Mouse (Mus musculus) neural tube, embryonic 11.5 days (tissue): ENCODE results near the gene Gpat3. TPM values are rescaled to one million over a fixed set of nuclear protein-coding genes. Genes with fewer than 3 reads are reported as not detected.
A peak's percentile ranks its signal among the peaks of the same experiment; 100 is the strongest.

Experiments used
- ATAC-seq: fragments of 200-750 bp; cut with Nextera tagmentation; 2 replicates; pipeline ENCODE4 v1.8.0; 2017; ENCODE audit warnings: moderate number of reproducible peaks, mild to moderate bottlenecking, moderate TSS enrichment, moderate library complexity; ENCODE audit not compliant: insufficient read depth, low FRiP score, low TSS enrichment
- DNase-seq: peaks from one replicate; pipeline ENCODE4 v3.0.0-alpha.2; 2015; ENCODE audit warnings: low spot score
- H3K27ac ChIP-seq: fragments of 300-500 bp; sonication (generic); 2 replicates; pipeline ENCODE4 v1.5.1; 2014; ENCODE audit warnings: low read depth, mild to moderate bottlenecking, low read length
- H3K27me3 ChIP-seq: fragments of 300-500 bp; sonication (generic); 2 replicates; pipeline ENCODE4 v1.6.1; 2014; ENCODE audit warnings: mild to moderate bottlenecking, low read length, mixed read lengths; ENCODE audit not compliant: control insufficient read depth, insufficient read depth
- H3K36me3 ChIP-seq: fragments of 300-500 bp; sonication (generic); 2 replicates; pipeline ENCODE4 v1.6.1; 2014; ENCODE audit warnings: mild to moderate bottlenecking, low read length, moderate library complexity, mixed read lengths; ENCODE audit not compliant: control insufficient read depth, insufficient read depth
- H3K4me1 ChIP-seq: fragments of 300-500 bp; sonication (generic); 2 replicates; pipeline ENCODE4 v1.6.1; 2014; ENCODE audit warnings: low read length, mixed read lengths; ENCODE audit not compliant: control insufficient read depth, insufficient read depth
- H3K4me2 ChIP-seq: fragments of 300-500 bp; sonication (generic); 2 replicates; pipeline ENCODE4 v1.6.1; 2014; ENCODE audit warnings: low read depth, mild to moderate bottlenecking, moderate library complexity
- H3K4me3 ChIP-seq: fragments of 300-500 bp; sonication (generic); 2 replicates; pipeline ENCODE4 v1.5.1; 2014; ENCODE audit warnings: low read depth, low read length
- H3K9ac ChIP-seq: fragments of 300-500 bp; sonication (generic); 2 replicates; pipeline ENCODE4 v1.6.1; 2014; ENCODE audit warnings: mild to moderate bottlenecking, low read length
- H3K9me3 ChIP-seq: fragments of 300-500 bp; sonication (generic); 2 replicates; pipeline ENCODE4 v1.6.1; 2016; ENCODE audit warnings: low read length; ENCODE audit not compliant: control insufficient read depth
- WGBS: fragments of 180-500 bp; shearing (Covaris S2); extraction: QIAGEN DNeasy Blood & Tissue Kit; methylation state at CpG from one replicate; pipeline ENCODE4 v1.1.7; 2014; 5-methylcytosine and 5-hydroxymethylcytosine counted together
- polyA plus RNA-seq: library from polyadenylated mRNA; unstranded; fragments of >200 nt; fragmentation: Nextera tagmentation; extraction: Ambion mirVana; gene quantifications from 2 replicates; pipeline ENCODE4 v1.2.1, GENCODE M21; 2014

The Gpat3 gene
- polyA plus RNA-seq, 1 experiment from 2014 or later, result 1.2 TPM

GRCm38 (mm10) chr5:100899745-100900489 is 54.4 kb downstream of the Gpat3 start:
- no peaks in the 10 kb centered on the region for H3K9me3 ChIP-seq
- ATAC-seq, result no peak

GRCm38 (mm10) chr5:100901046-100901445 is 55.5 kb downstream of the Gpat3 start:
- Histone ChIP-seq H3K4me1 (no peaks in the 10 kb centered on the region), H3K9me3 (no peaks in the 10 kb centered on the region), H3K27me3 (no peaks in the 10 kb centered on the region), H3K36me3 (no peaks in the 10 kb centered on the region), H3K9ac (no peak overlapping the region), H3K4me3 (no peak overlapping the region), H3K4me2 (no peak overlapping the region), H3K27ac (no peak overlapping the region)
- DNase-seq (no peak), ATAC-seq (no peak)
- 81% methylated on average over 5 of the region's 5 CpGs for WGBS

More at GRCm38 (mm10) chr5:100899745-100900489, 54.4 kb downstream of the Gpat3 start:
- DNase-seq, result no peak
- H3K4me3 ChIP-seq, result no peak overlapping the region
- no peak overlapping the region for H3K27ac ChIP-seq
- 67% methylated on average over 11 of the region's 11 CpGs for WGBS
- H3K4me2 ChIP-seq, result no peak overlapping the region
- no peak overlapping the region for H3K9ac ChIP-seq
- no peaks in the 10 kb centered on the region for H3K36me3 ChIP-seq
- no peaks in the 10 kb centered on the region for H3K4me1 ChIP-seq
- no peaks in the 10 kb centered on the region for H3K27me3 ChIP-seq

- Histone ChIP-seq H3K4me1 (no peaks in the 10 kb centered on the region), H3K9me3 (no peaks in the 10 kb centered on the region), H3K4me3 (no peak overlapping the region), H3K36me3 (no peaks in the 10 kb centered on the region), H3K27ac (no peak overlapping the region), H3K9ac (no peak overlapping the region), H3K4me2 (no peak overlapping the region), H3K27me3 (no peaks in the 10 kb centered on the region)
- DNase-seq (no peak), ATAC-seq (no peak)
- 93% methylated on average over 7 of the region's 7 CpGs for WGBS
Measured at GRCm38 (mm10) chr5:100908478-100908877, 63.0 kb downstream of the Gpat3 start.

- Histone ChIP-seq H3K9ac (no peak overlapping the region), H3K27ac (no peak overlapping the region), H3K4me3 (no peak overlapping the region), H3K4me2 (no peak overlapping the region), H3K36me3 (no peaks in the 10 kb centered on the region), H3K27me3 (no peaks in the 10 kb centered on the region), H3K9me3 (no peaks in the 10 kb centered on the region), H3K4me1 (no peaks in the 10 kb centered on the region)
- DNase-seq, result no peak
- no peak for ATAC-seq
- WGBS, result 92% methylated on average over 10 of the region's 10 CpGs
Measured at GRCm38 (mm10) chr5:100908901-100909300, 63.4 kb downstream of the Gpat3 start.

GRCm38 (mm10) chr5:100909691-100910090 is 64.2 kb downstream of the Gpat3 start:
- Histone ChIP-seq H3K9me3 (no peaks in the 10 kb centered on the region), H3K4me3 (no peak overlapping the region), H3K27ac (no peak overlapping the region), H3K27me3 (no peaks in the 10 kb centered on the region), H3K9ac (no peak overlapping the region), H3K4me1 (no peaks in the 10 kb centered on the region), H3K36me3 (no peaks in the 10 kb centered on the region), H3K4me2 (no peak overlapping the region)
- DNase-seq (no peak), ATAC-seq (no peak)
- 90% methylated on average over 11 of the region's 11 CpGs for WGBS

- ATAC-seq (no peak), DNase-seq (no peak)
- H3K36me3 ChIP-seq, result no peaks in the 10 kb centered on the region
- no peaks in the 10 kb centered on the region for H3K9me3 ChIP-seq
- H3K27me3 ChIP-seq, result no peaks in the 10 kb centered on the region
- H3K9ac ChIP-seq, result no peak overlapping the region
- no peaks in the 10 kb centered on the region for H3K4me1 ChIP-seq
- WGBS, result 74% methylated on average over 19 of the region's 19 CpGs
- no peak overlapping the region for H3K27ac ChIP-seq
- no peak overlapping the region for H3K4me3 ChIP-seq
- no peak overlapping the region for H3K4me2 ChIP-seq
Measured at GRCm38 (mm10) chr5:100911502-100912097, 66.1 kb downstream of the Gpat3 start.

DNA sequence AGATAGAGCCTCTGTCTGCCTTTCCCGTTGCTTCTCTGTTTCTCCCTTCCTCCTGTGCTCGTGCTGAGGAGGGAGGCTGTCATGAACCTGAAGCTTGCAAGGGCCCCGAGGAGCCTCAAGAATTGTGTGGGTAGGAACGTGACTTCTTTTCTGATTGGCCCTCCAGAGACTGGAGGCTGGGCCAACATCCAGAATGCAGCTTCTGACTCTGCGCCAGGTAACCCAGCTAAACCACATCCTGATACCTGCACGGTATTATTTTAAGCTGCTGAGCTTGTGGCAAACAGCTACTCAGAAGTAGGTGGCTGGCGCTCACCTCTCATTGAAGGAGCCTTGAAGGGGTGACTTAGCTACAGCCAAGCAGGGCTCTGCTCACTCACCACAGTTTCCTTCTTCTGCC is 66.9 kb downstream of the Gpat3 start:
- Histone ChIP-seq H3K9ac (no peak overlapping the region), H3K36me3 (no peaks in the 10 kb centered on the region), H3K27ac (no peak overlapping the region), H3K4me2 (no peak overlapping the region), H3K4me3 (no peak overlapping the region), H3K27me3 (no peaks in the 10 kb centered on the region), H3K9me3 (no peaks in the 10 kb centered on the region), H3K4me1 (no peaks in the 10 kb centered on the region)
- 87% methylated on average over 7 of the region's 7 CpGs for WGBS
- DNase-seq (no peak), ATAC-seq (no peak)

GRCm38 (mm10) chr5:100913274-100913673 is 67.8 kb downstream of the Gpat3 start:
- H3K9me3 ChIP-seq, result no peaks in the 10 kb centered on the region
- no peak overlapping the region for H3K27ac ChIP-seq
- H3K4me3 ChIP-seq, result no peak overlapping the region
- no peaks in the 10 kb centered on the region for H3K36me3 ChIP-seq
- DNase-seq (no peak), ATAC-seq (no peak)
- 70% methylated on average over 9 of the region's 9 CpGs for WGBS
- no peaks in the 10 kb centered on the region for H3K27me3 ChIP-seq
- no peak overlapping the region for H3K9ac ChIP-seq
- H3K4me1 ChIP-seq, result no peaks in the 10 kb centered on the region
- no peak overlapping the region for H3K4me2 ChIP-seq

- H3K36me3 ChIP-seq, result no peaks in the 10 kb centered on the region
- H3K27me3 ChIP-seq, result no peaks in the 10 kb centered on the region
- H3K9me3 ChIP-seq, result no peaks in the 10 kb centered on the region
- no peak overlapping the region for H3K9ac ChIP-seq
- no peak overlapping the region for H3K27ac ChIP-seq
- DNase-seq (peak; percentile 57), ATAC-seq (no peak)
- no peak overlapping the region for H3K4me2 ChIP-seq
- 22% methylated on average over 7 of the region's 7 CpGs for WGBS
- H3K4me3 ChIP-seq, result no peak overlapping the region
- no peaks in the 10 kb centered on the region for H3K4me1 ChIP-seq
Measured at GRCm38 (mm10) chr5:100914989-100915388, 69.5 kb downstream of the Gpat3 start.
